Mouse (Mus musculus) MEL (cell line): ENCODE measurements around the gene Mtmr14. TPM values are rescaled to one million over a fixed set of nuclear protein-coding genes. Genes with fewer than 3 reads are reported as not detected.

ENCODE experiments used
- DNase-seq: peaks from one replicate; pipeline ENCODE4 v3.0.0; 2011; ENCODE audit warnings: low read depth, low spot score
- H3K27ac ChIP-seq: 2 replicates; pipeline ENCODE4 v1.5.1; 2012; ENCODE audit warnings: low read depth, mild to moderate bottlenecking, control low read depth, low read length, moderate library complexity; ENCODE audit not compliant: control insufficient read depth
- H3K27me3 ChIP-seq, 2 experiments: fragments of 150-350 bp in 1 of 2; sonication (generic) in 1 of 2; 2 replicates each; pipeline ENCODE4 v1.6.1; 2012; ENCODE audit warnings: low read length in 2 of 2, mild to moderate bottlenecking in 2 of 2, improper control_type of control experiment in 1 of 2, moderate library complexity in 1 of 2; ENCODE audit not compliant: insufficient read depth in 2 of 2, control insufficient read depth in 1 of 2
- H3K36me3 ChIP-seq, 2 experiments: 2 replicates each; pipeline ENCODE4 v1.6.1; 2012 to 2014; ENCODE audit warnings: low read length in 2 of 2, improper control_type of control experiment in 1 of 2, inconsistent platforms in 1 of 2, mild to moderate bottlenecking in 1 of 2; ENCODE audit not compliant: insufficient read depth in 2 of 2, control insufficient read depth in 1 of 2
- H3K4me1 ChIP-seq, 2 experiments: fragments of 150-350 bp in 1 of 2; sonication (generic) in 1 of 2; 2 replicates each; pipeline ENCODE4 v1.6.1; 2012; ENCODE audit warnings: low read length in 2 of 2, improper control_type of control experiment in 1 of 2, mild to moderate bottlenecking in 1 of 2; ENCODE audit not compliant: insufficient read depth in 2 of 2, control insufficient read depth in 1 of 2
- H3K4me3 ChIP-seq, 2 experiments: fragments of 150-350 bp in 1 of 2; sonication (generic) in 1 of 2; 2 replicates each; pipeline ENCODE4 v1.5.1; 2012; ENCODE audit warnings: low read depth in 2 of 2, low read length in 2 of 2, mild to moderate bottlenecking in 2 of 2, moderate library complexity in 2 of 2, control low read depth in 1 of 2, improper control_type of control experiment in 1 of 2; ENCODE audit not compliant: control insufficient read depth in 1 of 2, insufficient read depth in 1 of 2
- H3K79me2 ChIP-seq: 2 replicates; pipeline ENCODE4 v1.6.1; 2012; ENCODE audit warnings: mild to moderate bottlenecking, low read length, moderate library complexity; ENCODE audit not compliant: control insufficient read depth, poor library complexity, insufficient read depth
- H3K9ac ChIP-seq: 2 replicates; pipeline ENCODE4 v1.6.1; 2012; ENCODE audit warnings: low read depth, mild to moderate bottlenecking, control low read depth, low read length, moderate library complexity; ENCODE audit not compliant: control insufficient read depth, poor library complexity, severe bottlenecking
- H3K9me3 ChIP-seq: fragments of 150-350 bp; sonication (generic); replicated peaks from 2 replicates; pipeline ENCODE4 v1.6.1; 2012; ENCODE audit warnings: mild to moderate bottlenecking, low read length, improper control_type of control experiment, moderate library complexity; ENCODE audit not compliant: insufficient read depth
- CHD1 ChIP-seq: IDR thresholded peaks from 2 replicates; pipeline ENCODE4 v1.6.1; 2012; ENCODE audit warnings: low read depth, mild to moderate bottlenecking, inconsistent platforms, low read length, improper control_type of control experiment
- CTCF ChIP-seq, 3 experiments: IDR thresholded peaks in 2 of 3; conservative IDR thresholded peaks in 1 of 3; 2 replicates each; pipeline ENCODE4 v1.5.1; 2011 to 2012; ENCODE audit warnings: low read length in 3 of 3, low read depth in 2 of 3, mild to moderate bottlenecking in 2 of 3, improper control_type of control experiment in 1 of 3, inconsistent platforms in 1 of 3, mixed read lengths in 1 of 3, moderate library complexity in 1 of 3; ENCODE audit not compliant: control insufficient read depth in 1 of 3, insufficient read depth in 1 of 3, poor library complexity in 1 of 3, severe bottlenecking in 1 of 3
- EP300 ChIP-seq, 2 experiments: IDR thresholded peaks; 2 replicates each; pipeline ENCODE4 v1.6.1; 2011; ENCODE audit warnings: improper control_type of control experiment in 2 of 2, low read length in 2 of 2, low read depth in 1 of 2, mild to moderate bottlenecking in 1 of 2
- ETS1 ChIP-seq: IDR thresholded peaks from 2 replicates; pipeline ENCODE4 v1.6.1; 2012; ENCODE audit warnings: low read depth, mild to moderate bottlenecking, inconsistent platforms, low read length, improper control_type of control experiment, moderate library complexity
- GATA1 ChIP-seq: IDR thresholded peaks from 2 replicates; pipeline ENCODE4 v1.6.1; 2011; ENCODE audit warnings: low read depth, low read length, improper control_type of control experiment
- MEF2A ChIP-seq: IDR thresholded peaks from 2 replicates; pipeline ENCODE4 v1.6.1; 2014; ENCODE audit warnings: low read depth, mild to moderate bottlenecking, inconsistent platforms, low read length, improper control_type of control experiment; ENCODE audit not compliant: poor library complexity, insufficient replicate concordance, severe bottlenecking; ENCODE audit errors: extremely low read depth
- NRF1 ChIP-seq: IDR thresholded peaks from 2 replicates; pipeline ENCODE4 v1.6.1; 2014; ENCODE audit warnings: low read depth, mild to moderate bottlenecking, inconsistent platforms, low read length, improper control_type of control experiment, moderate library complexity; ENCODE audit not compliant: poor library complexity, insufficient read depth, severe bottlenecking
- POLR2AphosphoS2 ChIP-seq: IDR thresholded peaks from 2 replicates; pipeline ENCODE4 v1.6.1; 2011; ENCODE audit warnings: low read length, improper control_type of control experiment
- POLR2AphosphoS5 ChIP-seq: IDR thresholded peaks from 2 replicates; pipeline ENCODE4 v1.6.1; 2012; ENCODE audit warnings: low read depth, borderline replicate concordance, mild to moderate bottlenecking, inconsistent platforms, low read length, moderate library complexity, mixed read lengths
- RCOR1 ChIP-seq: IDR thresholded peaks from 2 replicates; pipeline ENCODE4 v1.6.1; 2012; ENCODE audit warnings: low read depth, mild to moderate bottlenecking, inconsistent platforms, low read length, improper control_type of control experiment
- TAL1 ChIP-seq: IDR thresholded peaks from 2 replicates; pipeline ENCODE4 v1.6.1; 2012; ENCODE audit warnings: mild to moderate bottlenecking, inconsistent platforms, low read length, moderate library complexity, mixed read lengths
- TBP ChIP-seq: IDR thresholded peaks from 2 replicates; pipeline ENCODE4 v1.8.0; 2011; ENCODE audit warnings: low read depth, low read length, improper control_type of control experiment
- TCF12 ChIP-seq: IDR thresholded peaks from 2 replicates; pipeline ENCODE4 v1.6.1; 2014; ENCODE audit warnings: low read depth, mild to moderate bottlenecking, inconsistent platforms, low read length, improper control_type of control experiment, moderate library complexity
- polyA plus RNA-seq, 2 experiments: library from polyadenylated mRNA; stranded (reverse) in 1 of 2; unstranded in 1 of 2; fragments of >175 nt in 1 of 2; fragments of >200 nt in 1 of 2; gene quantifications; 2 replicates each; pipeline versions ENCODE4 v1.2.1 to v1.2.4; 2012; ENCODE audit warnings: low replicate concordance in 2 of 2, low read depth in 1 of 2; ENCODE audit not compliant: insufficient read length in 2 of 2, insufficient read depth in 1 of 2, missing spikeins in 1 of 2
- total RNA-seq: library from RNA; depleted of rRNA; stranded (reverse); fragments of 300-350 nt; gene quantifications from 2 replicates; pipeline ENCODE4 v1.2.3, GENCODE M21; 2012

Mtmr14 gene
- total and polyA plus RNA-seq, 3 experiments, result 11.4 to 24.5 TPM; not detected in 1

- TF ChIP-seq CTCF (IDR thresholded peaks at IDR 0.05 in 2 of 3, conservative IDR thresholded peaks at IDR 0.05 in 1 of 3; ENCODE audit: control insufficient read depth in 1 of 3, insufficient read depth in 1 of 3, low read depth in 2 of 3, low read length in 3 of 3, poor library complexity in 1 of 3, severe bottlenecking in 1 of 3) (no peak), TCF12 (no peak), NRF1 (no peak), ETS1 (no peak), EP300 (IDR thresholded peaks at IDR 0.05; ENCODE audit: low read depth in 1 of 2, low read length in 2 of 2) (no peak), GATA1 (no peak)
- no peak overlapping the region for H3K4me3 ChIP-seq
- H3K4me1 ChIP-seq, result peaks cover 12 to 27% of the 10 kb centered on the region in 2 experiments
- H3K27ac ChIP-seq, result no peak overlapping the region
- no peak for DNase-seq
- no peak overlapping the region for H3K9ac ChIP-seq
- peaks cover 0 to 24% of the 10 kb centered on the region in 2 experiments; a peak in 2 of 4 replicates for H3K36me3 ChIP-seq
- no peaks in the 10 kb centered on the region for H3K27me3 ChIP-seq
- H3K9me3 ChIP-seq, result no peaks in the 10 kb centered on the region
- H3K79me2 ChIP-seq, result no peaks in the 10 kb centered on the region
These were observed 45.3 kb downstream of the Mtmr14 start for GRCm38 (mm10) chr6:113282969-113283368.

- DNase-seq, result no peak
- H3K36me3 ChIP-seq, result peaks cover 0 to 24% of the 10 kb centered on the region in 2 experiments; a peak in 2 of 4 replicates
- H3K4me1 ChIP-seq, result peaks cover 12 to 27% of the 10 kb centered on the region in 2 experiments
- no peaks in the 10 kb centered on the region for H3K27me3 ChIP-seq
- H3K9ac ChIP-seq, result no peak overlapping the region
- no peaks in the 10 kb centered on the region for H3K79me2 ChIP-seq
- TF ChIP-seq TBP (no peak), CHD1 (no peak), NRF1 (no peak), MEF2A (no peak), TAL1 (no peak), POLR2AphosphoS2 (no peak), POLR2AphosphoS5 (no peak)
- no peaks in the 10 kb centered on the region for H3K9me3 ChIP-seq
- no peak overlapping the region for H3K27ac ChIP-seq
- H3K4me3 ChIP-seq, result no peak overlapping the region
These were observed 45.9 kb downstream of the Mtmr14 start for GRCm38 (mm10) chr6:113283500-113283899.

GRCm38 (mm10) chr6:113284931-113285330 lies 47.3 kb downstream of the Mtmr14 start:
- H3K4me3 ChIP-seq, result peak overlapping the region in 1 of 2 experiments; percentile 14; a peak in 1 of 4 replicates
- no peaks in the 10 kb centered on the region for H3K9me3 ChIP-seq
- H3K36me3 ChIP-seq, result peaks cover 0 to 24% of the 10 kb centered on the region in 2 experiments; a peak in 2 of 4 replicates
- DNase-seq, result peak; percentile 75
- H3K4me1 ChIP-seq, result peaks cover 12 to 27% of the 10 kb centered on the region in 2 experiments
- no peaks in the 10 kb centered on the region for H3K79me2 ChIP-seq
- H3K9ac ChIP-seq, result peak overlapping the region; percentile 3; the same call in 1 of the 2 replicates
- TF ChIP-seq POLR2AphosphoS5, result no peak
- TF ChIP-seq GATA1, result no peak
- TF ChIP-seq RCOR1, result no peak
- H3K27me3 ChIP-seq, result no peaks in the 10 kb centered on the region
- H3K27ac ChIP-seq, result no peak overlapping the region; the same call in 1 of the 2 replicates
